Mouse (Mus musculus) yolk sac, embryonic 10.5 days (tissue): ENCODE measurements around the gene Dus2.
"Not testable (repeated sequence)": the region's sequence is repeated elsewhere in the genome, so short reads cannot be mapped to it uniquely, and the experiment has no call there.

Experiments used
- DNase-seq: peaks from one replicate; pipeline ENCODE4 v3.0.0-alpha.2; 2017; ENCODE audit warnings: low spot score

Gene Dus2

GRCm38 (mm10) chr8:105990856-105991387 lies at the start of gene Dus2:
Gene Dus2, plus strand, starts transcription at chr8:105991337.
- peak; percentile 81 for DNase-seq

GRCm38 (mm10) chr8:105942026-105942425 lies 49.1 kb upstream of the Dus2 start:
- DNase-seq: no peak

GRCm38 (mm10) chr8:105942542-105942941 lies 48.6 kb upstream of the Dus2 start:
- peak; percentile 80 for DNase-seq

- no peak for DNase-seq
These were observed 47.8 kb upstream of the Dus2 start, which contains the start of gene Lcat for GRCm38 (mm10) chr8:105943321-105943739. Gene Lcat, minus strand, starts transcription at chr8:105943382.

GRCm38 (mm10) chr8:105949350-105949749 lies 41.8 kb upstream of the Dus2 start:
- DNase-seq: no peak

- DNase-seq: no peak
These were observed 40.0 kb upstream of the Dus2 start for GRCm38 (mm10) chr8:105951057-105951659.

- DNase-seq: no peak
These were observed 34.6 kb upstream of the Dus2 start for GRCm38 (mm10) chr8:105956556-105956955.

- DNase-seq: no peak
These were observed 33.3 kb upstream of the Dus2 start for GRCm38 (mm10) chr8:105957813-105958212.

GRCm38 (mm10) chr8:105959350-105959749 lies 31.8 kb upstream of the Dus2 start:
- no peak for DNase-seq

GRCm38 (mm10) chr8:105961101-105961500 lies 30.0 kb upstream of the Dus2 start:
- no peak for DNase-seq

- no peak for DNase-seq
These were observed 29.6 kb upstream of the Dus2 start for GRCm38 (mm10) chr8:105961536-105961935.

GRCm38 (mm10) chr8:105964506-105965265 lies 26.5 kb upstream of the Dus2 start:
- no peak for DNase-seq

- DNase-seq: peak; percentile 68
These were observed 25.8 kb upstream of the Dus2 start for GRCm38 (mm10) chr8:105965266-105965904.

GRCm38 (mm10) chr8:105965905-105966341 lies 25.2 kb upstream of the Dus2 start, which contains the start of gene Slc12a4:
Gene Slc12a4, minus strand, starts transcription at chr8:105966097.
- peak; percentile 88 for DNase-seq

GRCm38 (mm10) chr8:105966692-105967311 lies 24.3 kb upstream of the Dus2 start:
- DNase-seq: peak; percentile 29

- DNase-seq: no peak
These were observed 21.8 kb upstream of the Dus2 start for GRCm38 (mm10) chr8:105969367-105969766.

- DNase-seq: no peak
These were observed 20.0 kb upstream of the Dus2 start for GRCm38 (mm10) chr8:105971019-105971720.

- DNase-seq: no peak
These were observed 15.8 kb upstream of the Dus2 start for GRCm38 (mm10) chr8:105975363-105975762.

- no peak for DNase-seq
These were observed 11.8 kb upstream of the Dus2 start, which contains the start of gene Dpep3 for GRCm38 (mm10) chr8:105979325-105979724. Gene Dpep3, minus strand, starts transcription at chr8:105979429.

GRCm38 (mm10) chr8:105981146-105981545 lies 10.0 kb upstream of the Dus2 start:
- no peak for DNase-seq

- DNase-seq: not testable (repeated sequence)
These were observed 7.7 kb upstream of the Dus2 start for GRCm38 (mm10) chr8:105983406-105983805.
